Mouse (Mus musculus): ENCODE measurements around the gene Olfr1315-ps1. TPM values are rescaled to one million over a fixed set of nuclear protein-coding genes. Genes with fewer than 3 reads are reported as not detected.

The Olfr1315-ps1 gene
- not detected in 2 replicates for polyA plus RNA-seq (2014; fragmentation: Nextera tagmentation; extraction: Ambion mirVana)

DNA sequence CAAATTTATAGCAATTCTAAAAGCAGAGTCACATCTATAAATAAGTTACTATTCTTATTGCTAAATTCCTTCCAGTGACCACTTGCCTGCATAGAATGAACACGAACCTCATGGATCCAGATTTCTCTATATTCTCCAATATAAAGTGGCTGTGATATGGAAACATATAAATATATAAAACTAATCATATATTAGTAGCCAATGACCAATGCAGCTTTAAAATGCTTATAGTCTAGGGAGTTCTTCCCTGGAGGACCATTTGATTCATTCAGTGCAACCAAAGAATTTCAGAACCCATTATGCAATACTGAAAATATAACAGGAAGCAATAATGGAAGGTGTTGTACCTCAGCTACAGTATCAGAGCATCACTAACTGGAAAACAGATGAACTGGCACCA lies at the start of gene Olfr1315-ps1:
Olfr1315-ps1 (minus strand) TSS at position 101 of the 400 bp plus-strand sequence.
- DNase-seq (ENCODE audit: low spot score) (no peak), ATAC-seq (replicated peaks; ENCODE audit: insufficient number of reproducible peaks, low FRiP score, low TSS enrichment, low read depth) (no peak)
- no peaks in the 10 kb centered on the region for H3K4me1 ChIP-seq (ENCODE audit: control insufficient read depth, insufficient read depth, low read length)
- H3K9me3 ChIP-seq (replicated peaks; ENCODE audit: control insufficient read depth, low read length) = no peaks in the 10 kb centered on the region
- no peak within 1 kb of the TSS for H3K4me2 ChIP-seq (ENCODE audit: low read depth, low read length)
- H3K27ac ChIP-seq (replicated peaks; ENCODE audit: low read depth, low read length) = no peak within 1 kb of the TSS
- no peaks in the 10 kb centered on the region for H3K36me3 ChIP-seq (replicated peaks; ENCODE audit: control insufficient read depth, insufficient read depth, low read depth, low read length)
- no peak within 1 kb of the TSS for H3K4me3 ChIP-seq (ENCODE audit: low read depth, low read length)
- WGBS = 83% methylated on average over 1 of the region's 1 CpGs
- no peaks in the 10 kb centered on the region for H3K27me3 ChIP-seq (ENCODE audit: control insufficient read depth, insufficient read depth, low read length)
- no peak within 1 kb of the TSS for H3K9ac ChIP-seq (replicated peaks; ENCODE audit: low read length)

DNA sequence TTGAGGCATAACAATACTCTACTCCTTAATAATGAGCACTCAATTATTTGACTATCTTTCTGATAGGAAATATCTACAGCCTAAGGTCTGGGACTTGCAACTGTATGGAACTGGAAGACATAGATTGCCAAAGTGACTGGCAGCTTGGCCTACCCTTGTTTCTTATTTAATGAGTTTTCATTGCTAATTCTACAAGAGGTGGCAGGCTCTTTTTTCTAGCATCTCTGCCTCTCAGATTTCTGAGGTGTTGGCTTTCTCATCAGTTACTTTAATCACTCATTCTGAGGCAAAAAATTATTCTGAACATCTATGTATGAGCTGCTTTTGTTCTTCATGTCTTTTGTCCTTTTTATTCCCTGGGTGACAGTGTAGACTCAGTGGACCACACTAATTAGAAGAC lies 38.7 kb upstream of the Olfr1315-ps1 start, which contains the start of gene Olfr1318:
Olfr1318 (plus strand) TSS at position 301 of the 400 bp plus-strand sequence.
- Histone ChIP-seq H3K27me3 (ENCODE audit: control insufficient read depth, insufficient read depth, low read length) (no peaks in the 10 kb centered on the region), H3K9ac (replicated peaks; ENCODE audit: low read length) (no peak within 1 kb of the TSS), H3K4me1 (ENCODE audit: control insufficient read depth, insufficient read depth, low read length) (no peaks in the 10 kb centered on the region), H3K27ac (replicated peaks; ENCODE audit: low read depth, low read length) (no peak within 1 kb of the TSS), H3K4me2 (ENCODE audit: low read depth, low read length) (no peak within 1 kb of the TSS), H3K9me3 (replicated peaks; ENCODE audit: control insufficient read depth, low read length) (no peaks in the 10 kb centered on the region), H3K36me3 (replicated peaks; ENCODE audit: control insufficient read depth, insufficient read depth, low read depth, low read length) (no peaks in the 10 kb centered on the region), H3K4me3 (ENCODE audit: low read depth, low read length) (no peak within 1 kb of the TSS)
- DNase-seq (ENCODE audit: low spot score) (no peak), ATAC-seq (replicated peaks; ENCODE audit: insufficient number of reproducible peaks, low FRiP score, low TSS enrichment, low read depth) (no peak)

DNA sequence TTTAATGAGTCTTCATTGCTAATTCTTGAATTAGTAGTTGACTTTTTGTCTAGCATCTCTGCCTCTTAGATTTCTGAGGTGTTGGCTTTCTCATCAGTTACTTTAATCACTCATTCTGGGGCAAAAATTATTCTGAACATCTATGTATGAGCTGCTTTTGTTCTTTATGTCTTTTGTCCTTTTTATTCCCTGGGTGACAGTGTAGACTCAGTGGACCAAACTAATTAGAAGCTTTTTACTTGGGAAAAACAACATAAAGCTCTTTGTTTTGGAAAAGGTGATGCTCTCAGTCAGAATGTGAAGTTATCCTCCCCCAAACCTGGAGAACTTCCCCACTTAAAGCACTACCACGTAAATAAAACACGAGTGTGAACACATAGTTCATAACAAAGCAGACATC lies 24.8 kb upstream of the Olfr1315-ps1 start, which contains the start of gene Olfr1317:
Olfr1317 (plus strand) TSS at position 301 of the 400 bp plus-strand sequence.
- no peak for DNase-seq (ENCODE audit: low spot score)
- WGBS = 80% methylated on average over 2 of the region's 2 CpGs
- Histone ChIP-seq H3K27ac (replicated peaks; ENCODE audit: low read depth, low read length) (no peak within 1 kb of the TSS), H3K9ac (replicated peaks; ENCODE audit: low read length) (no peak within 1 kb of the TSS), H3K4me3 (ENCODE audit: low read depth, low read length) (no peak within 1 kb of the TSS), H3K9me3 (replicated peaks; ENCODE audit: control insufficient read depth, low read length) (no peaks in the 10 kb centered on the region), H3K36me3 (replicated peaks; ENCODE audit: control insufficient read depth, insufficient read depth, low read depth, low read length) (no peaks in the 10 kb centered on the region), H3K27me3 (ENCODE audit: control insufficient read depth, insufficient read depth, low read length) (no peaks in the 10 kb centered on the region), H3K4me2 (ENCODE audit: low read depth, low read length) (no peak within 1 kb of the TSS), H3K4me1 (ENCODE audit: control insufficient read depth, insufficient read depth, low read length) (no peaks in the 10 kb centered on the region)
- ATAC-seq (replicated peaks; ENCODE audit: insufficient number of reproducible peaks, low FRiP score, low TSS enrichment, low read depth) = no peak

DNA sequence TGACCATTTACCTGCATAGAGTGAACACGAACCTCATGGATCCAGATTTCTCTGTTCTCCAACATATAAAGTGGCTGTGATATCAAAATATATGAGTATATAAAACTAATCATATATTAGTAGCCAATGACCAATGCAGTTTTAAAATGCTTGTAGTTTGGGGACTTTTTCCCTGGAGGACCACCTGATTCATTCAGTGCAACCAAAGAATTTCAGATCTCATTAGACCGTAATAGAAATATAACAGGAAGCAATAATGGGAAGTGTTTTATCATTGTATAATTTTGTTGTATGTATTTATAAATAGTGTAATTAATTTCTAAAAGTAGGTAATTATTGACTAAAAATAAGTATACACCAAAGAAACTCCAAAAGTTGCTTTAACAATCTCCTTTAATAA lies 19.6 kb upstream of the Olfr1315-ps1 start, which contains the start of gene Olfr1316:
Olfr1316 (minus strand) TSS at position 101 of the 400 bp plus-strand sequence.
- Histone ChIP-seq H3K4me3 (ENCODE audit: low read depth, low read length) (no peak within 1 kb of the TSS), H3K4me1 (ENCODE audit: control insufficient read depth, insufficient read depth, low read length) (no peaks in the 10 kb centered on the region), H3K27ac (replicated peaks; ENCODE audit: low read depth, low read length) (no peak within 1 kb of the TSS), H3K4me2 (ENCODE audit: low read depth, low read length) (no peak within 1 kb of the TSS), H3K27me3 (ENCODE audit: control insufficient read depth, insufficient read depth, low read length) (no peaks in the 10 kb centered on the region), H3K36me3 (replicated peaks; ENCODE audit: control insufficient read depth, insufficient read depth, low read depth, low read length) (no peaks in the 10 kb centered on the region), H3K9me3 (replicated peaks; ENCODE audit: control insufficient read depth, low read length) (no peaks in the 10 kb centered on the region), H3K9ac (replicated peaks; ENCODE audit: low read length) (no peak within 1 kb of the TSS)
- DNase-seq (ENCODE audit: low spot score) (no peak), ATAC-seq (replicated peaks; ENCODE audit: insufficient number of reproducible peaks, low FRiP score, low TSS enrichment, low read depth) (no peak)
- 85% methylated on average over 2 of the region's 2 CpGs for WGBS

DNA sequence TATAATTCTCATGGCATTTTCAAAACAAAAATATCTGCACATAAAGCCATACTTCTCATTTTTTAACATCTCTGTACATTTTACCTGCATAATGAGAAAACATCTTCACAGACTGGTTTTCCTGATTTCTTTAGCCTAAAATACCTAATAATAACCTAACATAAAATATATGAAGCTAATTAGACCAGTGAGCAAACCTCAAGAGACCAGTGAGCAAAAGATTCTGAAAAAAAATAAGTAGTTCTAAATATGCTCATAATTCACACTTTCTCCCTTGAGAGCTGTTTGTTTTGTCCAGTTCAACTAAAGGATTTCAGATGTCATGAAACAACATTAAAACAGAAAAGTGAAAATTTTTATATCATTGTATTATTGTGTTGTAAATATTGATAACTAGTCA lies 18.6 kb downstream of the Olfr1315-ps1 start, which contains the start of gene Olfr1314:
Olfr1314 (minus strand) TSS at position 101 of the 400 bp plus-strand sequence.
- ATAC-seq (replicated peaks; ENCODE audit: insufficient number of reproducible peaks, low FRiP score, low TSS enrichment, low read depth) (no peak), DNase-seq (ENCODE audit: low spot score) (no peak)
- Histone ChIP-seq H3K27ac (replicated peaks; ENCODE audit: low read depth, low read length) (no peak within 1 kb of the TSS), H3K9me3 (replicated peaks; ENCODE audit: control insufficient read depth, low read length) (no peaks in the 10 kb centered on the region), H3K36me3 (replicated peaks; ENCODE audit: control insufficient read depth, insufficient read depth, low read depth, low read length) (no peaks in the 10 kb centered on the region), H3K9ac (replicated peaks; ENCODE audit: low read length) (no peak within 1 kb of the TSS), H3K4me2 (ENCODE audit: low read depth, low read length) (no peak within 1 kb of the TSS), H3K4me3 (ENCODE audit: low read depth, low read length) (no peak within 1 kb of the TSS), H3K27me3 (ENCODE audit: control insufficient read depth, insufficient read depth, low read length) (no peaks in the 10 kb centered on the region), H3K4me1 (ENCODE audit: control insufficient read depth, insufficient read depth, low read length) (no peaks in the 10 kb centered on the region)

DNA sequence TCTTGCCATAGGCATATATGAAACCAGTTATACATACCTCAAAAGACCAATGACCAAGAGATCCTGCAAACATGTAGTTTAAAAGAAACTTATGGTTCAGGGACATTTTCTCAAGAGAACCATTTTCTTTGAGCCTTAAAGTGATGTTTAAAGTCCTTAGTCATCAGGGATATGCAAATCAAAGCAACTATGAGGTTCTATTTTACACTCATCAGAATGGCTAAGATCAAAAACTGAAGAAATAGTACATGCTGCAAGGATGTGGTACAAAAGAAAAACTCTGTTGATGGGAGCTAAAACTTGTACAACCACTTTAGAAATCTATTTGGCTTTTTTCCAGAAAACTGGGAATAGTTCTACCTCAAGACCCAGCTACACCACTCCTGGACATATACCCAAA lies 37.5 kb downstream of the Olfr1315-ps1 start, which contains the start of gene Olfr1313:
Olfr1313 (minus strand) TSS at position 101 of the 400 bp plus-strand sequence.
- DNase-seq (ENCODE audit: low spot score) (no peak), ATAC-seq (replicated peaks; ENCODE audit: insufficient number of reproducible peaks, low FRiP score, low TSS enrichment, low read depth) (no peak)
- Histone ChIP-seq H3K4me2 (ENCODE audit: low read depth, low read length) (no peak within 1 kb of the TSS), H3K27ac (replicated peaks; ENCODE audit: low read depth, low read length) (no peak within 1 kb of the TSS), H3K9me3 (replicated peaks; ENCODE audit: control insufficient read depth, low read length) (no peaks in the 10 kb centered on the region), H3K9ac (replicated peaks; ENCODE audit: low read length) (no peak within 1 kb of the TSS), H3K27me3 (ENCODE audit: control insufficient read depth, insufficient read depth, low read length) (no peaks in the 10 kb centered on the region), H3K36me3 (replicated peaks; ENCODE audit: control insufficient read depth, insufficient read depth, low read depth, low read length) (no peaks in the 10 kb centered on the region), H3K4me1 (ENCODE audit: control insufficient read depth, insufficient read depth, low read length) (no peaks in the 10 kb centered on the region), H3K4me3 (ENCODE audit: low read depth, low read length) (no peak within 1 kb of the TSS)

Other genes with a start within 250 kb of the Olfr1315-ps1 start
- not detected in 2 replicates for gene Olfr1305, start 238.3 kb downstream of the Olfr1315-ps1 start, polyA plus RNA-seq (2014; fragmentation: Nextera tagmentation; extraction: Ambion mirVana)
- gene Olfr1306, start 199.2 kb downstream of the Olfr1315-ps1 start, polyA plus RNA-seq (2014; fragmentation: Nextera tagmentation; extraction: Ambion mirVana) = not detected in 2 replicates
- gene Olfr1307, start 166.0 kb downstream of the Olfr1315-ps1 start, polyA plus RNA-seq (2014; fragmentation: Nextera tagmentation; extraction: Ambion mirVana) = not detected in 2 replicates
- gene Olfr1308, start 150.5 kb downstream of the Olfr1315-ps1 start, polyA plus RNA-seq (2014; fragmentation: Nextera tagmentation; extraction: Ambion mirVana) = not detected in 2 replicates
- gene Olfr1309, start 125.2 kb downstream of the Olfr1315-ps1 start, polyA plus RNA-seq (2014; fragmentation: Nextera tagmentation; extraction: Ambion mirVana) = not detected in 2 replicates
- gene Olfr1310, start 102.7 kb downstream of the Olfr1315-ps1 start, polyA plus RNA-seq (2014; fragmentation: Nextera tagmentation; extraction: Ambion mirVana) = not detected in 2 replicates
- gene Olfr1311, start 91.0 kb downstream of the Olfr1315-ps1 start, polyA plus RNA-seq (2014; fragmentation: Nextera tagmentation; extraction: Ambion mirVana) = not detected in 2 replicates
- gene Olfr1312, start 65.2 kb downstream of the Olfr1315-ps1 start, polyA plus RNA-seq (2014; fragmentation: Nextera tagmentation; extraction: Ambion mirVana) = not detected in 2 replicates
- gene Olfr1313, start 37.6 kb downstream of the Olfr1315-ps1 start, polyA plus RNA-seq (2014; fragmentation: Nextera tagmentation; extraction: Ambion mirVana) = not detected in 2 replicates
- gene Olfr1314, start 18.7 kb downstream of the Olfr1315-ps1 start, polyA plus RNA-seq (2014; fragmentation: Nextera tagmentation; extraction: Ambion mirVana) = not detected in 2 replicates
- not detected in 2 replicates for gene Olfr1316, start 19.5 kb upstream of the Olfr1315-ps1 start, polyA plus RNA-seq (2014; fragmentation: Nextera tagmentation; extraction: Ambion mirVana)
- gene Olfr1317, start 24.9 kb upstream of the Olfr1315-ps1 start, polyA plus RNA-seq (2014; fragmentation: Nextera tagmentation; extraction: Ambion mirVana) = not detected in 2 replicates
- not detected in 2 replicates for gene Olfr1318, start 38.8 kb upstream of the Olfr1315-ps1 start, polyA plus RNA-seq (2014; fragmentation: Nextera tagmentation; extraction: Ambion mirVana)
- 10.5 and 11.8 TPM in 2 replicates for gene Lpcat4, start 124.0 kb upstream of the Olfr1315-ps1 start, polyA plus RNA-seq (2014; fragmentation: Nextera tagmentation; extraction: Ambion mirVana)
- 0.06 TPM in 1 of 2 replicates, not detected in the other for gene Nutm1, start 143.9 kb upstream of the Olfr1315-ps1 start, polyA plus RNA-seq (2014; fragmentation: Nextera tagmentation; extraction: Ambion mirVana)
- gene Nop10, start 146.5 kb upstream of the Olfr1315-ps1 start, polyA plus RNA-seq (2014; fragmentation: Nextera tagmentation; extraction: Ambion mirVana) = 181 and 189 TPM in 2 replicates
- 10.3 and 10.4 TPM in 2 replicates for gene Slc12a6, start 150.4 kb upstream of the Olfr1315-ps1 start, polyA plus RNA-seq (2014; fragmentation: Nextera tagmentation; extraction: Ambion mirVana)
- not detected in 2 replicates for gene Gm21985, start 150.9 kb upstream of the Olfr1315-ps1 start, polyA plus RNA-seq (2014; fragmentation: Nextera tagmentation; extraction: Ambion mirVana)